Mouse (Mus musculus): Measurements from ENCODE around the gene Kcnq5.

DNA sequence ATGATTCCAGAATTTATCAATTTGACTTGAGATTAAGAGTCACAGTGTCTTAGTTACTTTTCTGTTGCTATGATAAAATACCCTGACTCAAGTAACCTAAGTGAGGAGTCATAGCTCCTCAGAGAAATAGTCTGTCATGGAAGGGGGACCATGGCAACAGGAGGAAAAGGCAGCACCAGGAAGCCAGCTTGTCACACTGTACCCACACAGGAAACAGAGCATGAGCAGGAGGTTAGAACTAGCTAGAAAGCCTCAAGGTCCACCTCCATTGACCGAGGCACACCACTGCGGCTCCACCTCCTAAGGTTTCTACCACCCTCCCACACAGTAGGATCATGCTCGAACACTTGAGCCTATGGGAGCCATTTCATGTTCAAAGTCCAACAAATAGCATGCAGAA, 343.0 kb downstream of the Kcnq5 start:
- TF ChIP-seq TAL1 (conservative IDR thresholded peaks at IDR 0.05; ENCODE audit: low read depth, low read length) (no peak), CTCF (IDR thresholded peaks at IDR 0.05; ENCODE audit: low read depth, low read length) (no peak), GATA2 (IDR thresholded peaks at IDR 0.05; ENCODE audit: borderline replicate concordance, low read depth, low read length) (no peak), GATA1 (IDR thresholded peaks at IDR 0.05; ENCODE audit: borderline replicate concordance, low read length) (no peak)

Data from G1E (cell line).